18 mouse cellular contexts compared by ENCODE assay signal in the genomic region with DNA sequence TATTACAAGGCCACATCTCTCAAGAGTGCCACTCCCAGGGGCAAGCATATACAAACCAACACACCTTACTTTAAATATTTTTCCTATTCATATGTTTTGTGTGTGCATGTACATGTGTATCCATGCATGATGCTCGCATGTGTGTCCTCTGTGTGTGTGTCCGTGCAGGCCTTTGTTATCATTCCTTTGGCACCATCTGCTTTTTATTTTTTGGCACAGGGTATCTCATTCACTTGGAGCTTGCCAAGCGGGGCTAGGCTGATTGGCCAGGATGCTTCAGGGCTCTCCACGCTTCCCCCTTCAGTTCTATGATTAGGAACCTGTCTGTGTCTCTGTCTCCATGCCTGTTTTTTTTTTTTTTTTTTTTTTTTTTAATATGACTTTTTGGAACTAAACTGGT.
"Had no signal": no experiment of that assay in that cellular context is flagged by ENCODE, and none has a peak within 500 bp of the region (broad histone marks: within the 10 kb centered on the region; RNA-seq: fewer than 3 reads in every experiment).

No protein-coding gene starts in this region.

- H3K4me3 ChIP-seq: midbrain, embryonic 10.5 days; midbrain, embryonic 12.5 days; myocyte; neural tube, embryonic 13.5 days; neural tube, embryonic 15.5 days had no signal

- ATAC-seq: midbrain, embryonic 16.5 days had no signal

- H3K9me3 ChIP-seq: midbrain, embryonic 10.5 days; midbrain, embryonic 12.5 days; neural tube, embryonic 13.5 days; neural tube, embryonic 15.5 days had no signal

- DNase-seq: lung, embryonic 14.5 days; lung, postnatal 10 days; lung, postnatal 4 days; midbrain, embryonic 14.5 days; retina, postnatal 1 day; right cerebral cortex, adult 18-20 months; right cerebral cortex, postnatal 25 days; right cerebral cortex, postnatal 4 days; spleen, adult 18-20 months; thymus, adult 18-20 months; thymus, postnatal 14 days; thymus, postnatal 36 days had no signal

- H3K9ac ChIP-seq: lung, embryonic 14.5 days; midbrain, embryonic 12.5 days; neural tube, embryonic 13.5 days; neural tube, embryonic 15.5 days had no signal

- H3K4me1 ChIP-seq: midbrain, embryonic 12.5 days had no signal

- H3K27ac ChIP-seq: midbrain, embryonic 10.5 days; midbrain, embryonic 12.5 days; neural tube, embryonic 13.5 days; neural tube, embryonic 15.5 days had no signal

- H3K27me3 ChIP-seq: midbrain, embryonic 12.5 days; neural tube, embryonic 13.5 days; neural tube, embryonic 15.5 days had no signal

- H3K36me3 ChIP-seq: midbrain, embryonic 10.5 days; midbrain, embryonic 12.5 days; neural tube, embryonic 13.5 days; neural tube, embryonic 15.5 days had no signal

- H3K4me2 ChIP-seq: lung, embryonic 14.5 days; midbrain, embryonic 12.5 days; neural tube, embryonic 13.5 days; neural tube, embryonic 15.5 days had no signal
